Mouse (Mus musculus): ENCODE measurements at regions not wholly inside any gene's neighbourhood (a gene's known extent, or its start where the extent isn't known, plus 50 kb on each side); places are given as distances from the start of the nearest gene placed in this dataset.

- H3K9ac ChIP-seq (ENCODE audit: low read depth, poor library complexity, severe bottlenecking), result no peak overlapping the region
- H3K4me1 ChIP-seq (ENCODE audit: control insufficient read depth, insufficient read depth, low read length), result no peaks in the 10 kb centered on the region
- H3K4me3 ChIP-seq (ENCODE audit: low read depth, low read length), result no peak overlapping the region
- no peak for TF ChIP-seq CTCF (IDR thresholded peaks at IDR 0.05; ENCODE audit: low read depth, low read length)
- no peak for TF ChIP-seq POLR2A (IDR thresholded peaks at IDR 0.05; ENCODE audit: insufficient read depth, low read length)
- no peak for TF ChIP-seq EP300 (IDR thresholded peaks at IDR 0.05; ENCODE audit: insufficient read depth, low read depth, low read length)
- no peak overlapping the region for H3K27ac ChIP-seq (ENCODE audit: insufficient read depth, low read length)
- no peaks in the 10 kb centered on the region for H3K27me3 ChIP-seq (ENCODE audit: control insufficient read depth, insufficient read depth, low read length, poor library complexity, severe bottlenecking)
- H3K9me3 ChIP-seq (replicated peaks; ENCODE audit: control insufficient read depth, insufficient read depth, low read length, poor library complexity, severe bottlenecking), result no peaks in the 10 kb centered on the region
- H3K36me3 ChIP-seq (ENCODE audit: control insufficient read depth, insufficient read depth, low read length, poor library complexity, severe bottlenecking), result no peaks in the 10 kb centered on the region
These were observed 70.4 kb downstream of the Irx5 start for GRCm38 (mm10) chr8:92427801-92428200.

DNA sequence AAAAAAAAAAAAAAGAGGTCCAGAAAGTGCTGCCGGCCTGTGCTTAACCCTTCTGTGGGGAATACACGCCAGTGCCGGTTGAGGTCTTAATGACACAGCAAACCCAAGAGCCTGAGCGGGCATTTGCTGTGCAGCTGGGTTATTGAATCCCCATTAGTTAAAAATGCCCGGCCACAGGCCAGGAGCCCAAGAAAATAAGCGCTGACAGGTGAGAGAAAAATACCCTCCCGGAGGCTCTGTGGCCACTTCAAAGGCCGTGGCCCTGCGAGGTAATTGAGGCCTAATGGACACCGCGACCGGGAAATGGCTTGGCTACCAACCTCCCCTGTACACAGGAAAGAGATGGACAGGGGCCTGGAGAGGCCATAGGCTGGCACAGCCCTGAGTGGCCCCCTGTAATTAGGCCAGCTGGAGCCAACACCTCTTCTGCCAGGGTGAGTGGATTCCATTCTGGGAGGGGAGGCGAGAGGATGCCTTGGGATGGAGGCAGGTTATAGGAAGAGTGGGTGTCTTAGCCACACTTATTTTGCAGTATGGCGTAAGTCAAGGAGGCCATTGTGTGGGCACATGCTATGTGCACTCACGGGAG lies 79.7 kb downstream of the Irx5 start:
- H3K27me3 ChIP-seq (ENCODE audit: control insufficient read depth, insufficient read depth, low read length, poor library complexity, severe bottlenecking), result no peaks in the 10 kb centered on the region
- TF ChIP-seq POLR2A (IDR thresholded peaks at IDR 0.05; ENCODE audit: insufficient read depth, low read length) (no peak), CTCF (IDR thresholded peaks at IDR 0.05; ENCODE audit: low read depth, low read length) (no peak), EP300 (IDR thresholded peaks at IDR 0.05; ENCODE audit: insufficient read depth, low read depth, low read length) (no peak)
- no peak overlapping the region for H3K27ac ChIP-seq (ENCODE audit: insufficient read depth, low read length)
- H3K4me3 ChIP-seq (ENCODE audit: low read depth, low read length), result no peak overlapping the region
- H3K9ac ChIP-seq (ENCODE audit: low read depth, poor library complexity, severe bottlenecking), result no peak overlapping the region
- H3K36me3 ChIP-seq (ENCODE audit: control insufficient read depth, insufficient read depth, low read length, poor library complexity, severe bottlenecking), result no peaks in the 10 kb centered on the region
- no peaks in the 10 kb centered on the region for H3K4me1 ChIP-seq (ENCODE audit: control insufficient read depth, insufficient read depth, low read length)
- no peaks in the 10 kb centered on the region for H3K9me3 ChIP-seq (replicated peaks; ENCODE audit: control insufficient read depth, insufficient read depth, low read length, poor library complexity, severe bottlenecking)

GRCm38 (mm10) chr8:92438294-92438693 lies 80.9 kb downstream of the Irx5 start:
- Histone ChIP-seq H3K4me3 (ENCODE audit: low read depth, low read length) (no peak overlapping the region), H3K27ac (ENCODE audit: insufficient read depth, low read length) (no peak overlapping the region), H3K27me3 (ENCODE audit: control insufficient read depth, insufficient read depth, low read length, poor library complexity, severe bottlenecking) (no peaks in the 10 kb centered on the region), H3K9me3 (replicated peaks; ENCODE audit: control insufficient read depth, insufficient read depth, low read length, poor library complexity, severe bottlenecking) (no peaks in the 10 kb centered on the region), H3K4me1 (ENCODE audit: control insufficient read depth, insufficient read depth, low read length) (no peaks in the 10 kb centered on the region), H3K9ac (ENCODE audit: low read depth, poor library complexity, severe bottlenecking) (no peak overlapping the region), H3K36me3 (ENCODE audit: control insufficient read depth, insufficient read depth, low read length, poor library complexity, severe bottlenecking) (no peaks in the 10 kb centered on the region)
- TF ChIP-seq EP300 (IDR thresholded peaks at IDR 0.05; ENCODE audit: insufficient read depth, low read depth, low read length) (no peak), CTCF (IDR thresholded peaks at IDR 0.05; ENCODE audit: low read depth, low read length) (peak; percentile 27)

- no peaks in the 10 kb centered on the region for H3K27me3 ChIP-seq (ENCODE audit: control insufficient read depth, insufficient read depth, low read length, poor library complexity, severe bottlenecking)
- no peak overlapping the region for H3K27ac ChIP-seq (ENCODE audit: insufficient read depth, low read length)
- H3K9me3 ChIP-seq (replicated peaks; ENCODE audit: control insufficient read depth, insufficient read depth, low read length, poor library complexity, severe bottlenecking), result no peaks in the 10 kb centered on the region
- no peak overlapping the region for H3K4me3 ChIP-seq (ENCODE audit: low read depth, low read length)
- TF ChIP-seq EP300 (IDR thresholded peaks at IDR 0.05; ENCODE audit: insufficient read depth, low read depth, low read length) (no peak), CTCF (IDR thresholded peaks at IDR 0.05; ENCODE audit: low read depth, low read length) (no peak), POLR2A (IDR thresholded peaks at IDR 0.05; ENCODE audit: insufficient read depth, low read length) (no peak)
- no peak overlapping the region for H3K9ac ChIP-seq (ENCODE audit: low read depth, poor library complexity, severe bottlenecking)
- H3K36me3 ChIP-seq (ENCODE audit: control insufficient read depth, insufficient read depth, low read length, poor library complexity, severe bottlenecking), result no peaks in the 10 kb centered on the region
- H3K4me1 ChIP-seq (ENCODE audit: control insufficient read depth, insufficient read depth, low read length), result no peaks in the 10 kb centered on the region
These were observed 82.5 kb downstream of the Irx5 start for GRCm38 (mm10) chr8:92439713-92440436.

DNA sequence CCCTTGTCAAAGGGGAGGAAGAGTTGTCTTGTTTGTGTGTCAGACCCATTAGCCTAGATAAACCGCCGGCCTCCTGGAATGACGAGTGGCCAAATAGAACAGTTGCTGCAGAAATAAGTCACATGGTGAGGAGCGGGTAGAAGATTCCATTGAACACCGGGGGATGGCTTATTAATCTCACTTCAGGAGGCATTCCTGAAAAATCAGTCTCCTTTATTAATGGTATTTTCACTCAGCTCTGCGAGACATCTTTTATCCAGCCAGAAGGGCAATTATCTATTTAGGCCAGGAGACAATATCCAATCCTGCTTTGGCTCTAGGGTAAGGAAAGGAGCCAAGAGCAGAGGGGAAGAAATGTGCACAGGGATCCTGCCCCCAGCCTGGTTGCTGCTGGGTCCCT lies 84.7 kb downstream of the Irx5 start:
- Histone ChIP-seq H3K4me3 (ENCODE audit: low read depth, low read length) (no peak overlapping the region), H3K27ac (ENCODE audit: insufficient read depth, low read length) (no peak overlapping the region), H3K9ac (ENCODE audit: low read depth, poor library complexity, severe bottlenecking) (no peak overlapping the region), H3K27me3 (ENCODE audit: control insufficient read depth, insufficient read depth, low read length, poor library complexity, severe bottlenecking) (no peaks in the 10 kb centered on the region), H3K4me1 (ENCODE audit: control insufficient read depth, insufficient read depth, low read length) (no peaks in the 10 kb centered on the region), H3K36me3 (ENCODE audit: control insufficient read depth, insufficient read depth, low read length, poor library complexity, severe bottlenecking) (no peaks in the 10 kb centered on the region), H3K9me3 (replicated peaks; ENCODE audit: control insufficient read depth, insufficient read depth, low read length, poor library complexity, severe bottlenecking) (no peaks in the 10 kb centered on the region)
- TF ChIP-seq CTCF (IDR thresholded peaks at IDR 0.05; ENCODE audit: low read depth, low read length) (no peak), EP300 (IDR thresholded peaks at IDR 0.05; ENCODE audit: insufficient read depth, low read depth, low read length) (no peak), POLR2A (IDR thresholded peaks at IDR 0.05; ENCODE audit: insufficient read depth, low read length) (no peak)

DNA sequence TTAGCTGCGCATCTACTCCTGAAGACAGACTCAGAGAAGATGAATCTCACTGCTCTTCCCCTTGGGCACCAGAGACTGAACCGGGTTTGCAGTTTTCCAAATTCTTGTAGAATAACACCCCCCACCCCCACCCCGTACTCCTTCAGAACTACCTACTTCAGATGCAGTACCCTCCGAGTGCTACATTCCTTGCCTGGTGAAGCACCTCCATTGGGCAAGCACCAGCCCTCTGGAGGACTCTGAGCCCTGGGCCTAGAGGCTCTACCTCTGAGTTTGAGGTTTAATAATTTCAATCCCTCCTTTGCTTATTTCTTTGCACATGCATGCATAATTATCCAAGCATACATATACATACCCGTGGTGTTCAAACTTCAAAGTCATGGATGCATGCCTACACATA lies 101.9 kb downstream of the Irx5 start:
- Histone ChIP-seq H3K4me1 (ENCODE audit: control insufficient read depth, insufficient read depth, low read length) (no peaks in the 10 kb centered on the region), H3K36me3 (ENCODE audit: control insufficient read depth, insufficient read depth, low read length, poor library complexity, severe bottlenecking) (no peaks in the 10 kb centered on the region), H3K4me3 (ENCODE audit: low read depth, low read length) (no peak overlapping the region), H3K9me3 (replicated peaks; ENCODE audit: control insufficient read depth, insufficient read depth, low read length, poor library complexity, severe bottlenecking) (no peaks in the 10 kb centered on the region), H3K27me3 (ENCODE audit: control insufficient read depth, insufficient read depth, low read length, poor library complexity, severe bottlenecking) (peaks cover 20% of the 10 kb centered on the region), H3K9ac (ENCODE audit: low read depth, poor library complexity, severe bottlenecking) (no peak overlapping the region), H3K27ac (ENCODE audit: insufficient read depth, low read length) (no peak overlapping the region)
- no peak for TF ChIP-seq CTCF (IDR thresholded peaks at IDR 0.05; ENCODE audit: low read depth, low read length)
- TF ChIP-seq POLR2A (IDR thresholded peaks at IDR 0.05; ENCODE audit: insufficient read depth, low read length), result no peak
- no peak for TF ChIP-seq EP300 (IDR thresholded peaks at IDR 0.05; ENCODE audit: insufficient read depth, low read depth, low read length)
